Mouse (Mus musculus) heart, adult 10 weeks (tissue): ENCODE measurements around the gene Cyp2d34. TPM values are rescaled to one million over a fixed set of nuclear protein-coding genes. Genes with fewer than 3 reads are reported as not detected.

Source experiments
- polyA plus RNA-seq: library from polyadenylated mRNA; stranded (reverse); fragments of 350-450 nt; fragmentation: Illumina TruSeq; extraction: RNeasy Lipid Tissue Mini Kit (QIAGEN cat#74804); gene quantifications from one replicate; pipeline ENCODE4 v1.2.3, GENCODE M21; 2014; ENCODE audit warnings: low read depth, low replicate concordance

The Cyp2d34 gene
- polyA plus RNA-seq: not detected

GRCm38 (mm10) chr15:82620531-82621202 is at the start of gene Cyp2d34:
TSS of gene Cyp2d34 (minus strand) at chr15:82620946.

Other genes starting within 250 kb of the Cyp2d34 start
- gene Cyp2d22, start 240.7 kb downstream of the Cyp2d34 start, polyA plus RNA-seq: 38.5 TPM
- gene Cyp2d11, start 226.9 kb downstream of the Cyp2d34 start, polyA plus RNA-seq: not detected
- gene Cyp2d10, start 213.8 kb downstream of the Cyp2d34 start, polyA plus RNA-seq: 1.6 TPM
- gene Cyp2d9, start 187.5 kb downstream of the Cyp2d34 start, polyA plus RNA-seq: not detected
- gene Cyp2d12, start 65.9 kb downstream of the Cyp2d34 start, polyA plus RNA-seq: not detected
- gene Cyp2d40, start 143.2 kb upstream of the Cyp2d34 start, polyA plus RNA-seq: not detected
- gene Cyp2d26, start 173.3 kb upstream of the Cyp2d34 start, polyA plus RNA-seq: 0.45 TPM